Mouse (Mus musculus) megakaryocyte, embryonic 14.5 days (primary cell): Measurements from ENCODE around the gene Angptl7.

ENCODE experiments used
- FLI1 ChIP-seq: IDR thresholded peaks from 2 replicates; pipeline ENCODE4 v1.6.1; 2012; ENCODE audit warnings: low read length, inconsistent platforms, mixed read lengths
- GATA1 ChIP-seq: IDR thresholded peaks from 3 replicates; pipeline ENCODE4 v1.6.1; 2012; ENCODE audit warnings: mixed read lengths, low read length, inconsistent platforms, borderline replicate concordance

- no peak for TF ChIP-seq GATA1
- TF ChIP-seq FLI1 = no peak
These were observed 17.5 kb upstream of the Angptl7 start for GRCm38 (mm10) chr4:148517809-148518208.
